ENCODE assay signal across 9 mouse cellular contexts in the genomic region with DNA sequence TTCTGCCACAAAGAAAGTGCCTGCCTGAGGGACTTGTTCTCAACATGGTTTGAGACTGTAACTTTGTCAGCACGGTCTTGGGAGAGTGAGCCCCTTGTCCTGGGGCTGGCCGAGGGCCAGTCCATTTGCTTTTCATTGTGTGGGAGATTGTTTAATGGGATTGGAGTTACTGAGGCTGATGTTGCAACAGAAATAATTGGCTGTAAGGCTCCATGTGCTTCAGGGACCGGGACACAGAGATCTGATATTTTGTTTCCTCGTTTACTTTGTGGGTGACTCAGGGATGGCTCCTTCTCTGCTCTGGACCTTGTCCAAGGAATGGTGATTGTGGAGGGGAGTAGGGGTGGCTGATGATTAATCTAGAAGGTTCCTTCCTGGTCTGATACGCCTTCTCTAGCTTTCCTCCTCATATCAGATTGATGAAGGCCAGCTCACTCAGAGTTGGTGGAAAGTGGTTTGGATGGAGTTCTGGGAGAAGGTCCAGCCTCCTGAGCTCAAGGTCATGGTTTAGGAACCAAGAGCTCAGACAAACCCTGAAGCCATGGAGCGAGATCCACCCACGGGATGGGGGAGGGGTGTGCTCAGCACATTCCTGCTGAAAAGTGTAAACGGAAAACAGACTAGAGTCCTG. TPM values are rescaled to one million over a fixed set of nuclear protein-coding genes. Genes with fewer than 3 reads are reported as not detected.
DNase-seq lines count a peak whose midpoint lies in the region; ATAC-seq lines count a peak whose summit lies in the region.
"Had no signal": no experiment of that assay in that cellular context is flagged by ENCODE, and none has a peak within 500 bp of the region (broad histone marks: within the 10 kb centered on the region; RNA-seq: fewer than 3 reads in every experiment).

No protein-coding gene starts in this region.

- H3K4me1 ChIP-seq in heart, embryonic 10.5 days: peaks cover 16% of the 10 kb centered on the region; the same call in 1 of the 2 replicates
- peaks cover 13% of the 10 kb centered on the region for H3K4me1 ChIP-seq in stomach, embryonic 16.5 days (ENCODE audit: control insufficient read depth, insufficient read depth, low read length)

- H3K4me2 ChIP-seq in stomach, embryonic 16.5 days (ENCODE audit: low read depth, low read length): no peak overlapping the region

- H3K36me3 ChIP-seq in heart, embryonic 10.5 days: no peaks in the 10 kb centered on the region
- H3K36me3 ChIP-seq in stomach, embryonic 16.5 days (ENCODE audit: control insufficient read depth, insufficient read depth, low read length): no peaks in the 10 kb centered on the region

- no peak overlapping the region for H3K9ac ChIP-seq in stomach, embryonic 16.5 days (ENCODE audit: low read length)

- WGBS in heart, embryonic 10.5 days: 60% methylated on average over 8 of the region's 8 CpGs
- WGBS in stomach, embryonic 16.5 days: 40% methylated on average over 8 of the region's 8 CpGs

- H3K9me3 ChIP-seq in heart, embryonic 10.5 days: no peaks in the 10 kb centered on the region; the same call in 1 of the 2 replicates
- H3K9me3 ChIP-seq in stomach, embryonic 16.5 days (replicated peaks; ENCODE audit: control insufficient read depth, low read length): no peaks in the 10 kb centered on the region

- no peak overlapping the region for H3K4me3 ChIP-seq in heart, embryonic 10.5 days
- no peak overlapping the region for H3K4me3 ChIP-seq in stomach, embryonic 16.5 days (replicated peaks; ENCODE audit: low read length)

- DNase-seq in heart, adult 11 months: peak; percentile 97
- no peak for DNase-seq in heart, embryonic 10.5 days (ENCODE audit: low spot score)
- peak; percentile 45 to 47 for DNase-seq in gastrocnemius, postnatal 36 days
- DNase-seq in kidney, postnatal 10 days: peak; percentile 56
- DNase-seq in cerebellum, adult 8-10 months: no peak
- no peak for DNase-seq in layer of hippocampus, adult 9-11 months
- DNase-seq in cerebellum, postnatal 36 days: no peak
- DNase-seq: embryo, embryonic 11 days had no signal

- intact Hi-C loops in gastrocnemius, postnatal 36 days (cut with DNase I): no loop called here

- peak; percentile 88 for ATAC-seq in stomach, embryonic 16.5 days (ENCODE audit: insufficient read depth, low FRiP score)

- no peak overlapping the region for H3K27ac ChIP-seq in heart, embryonic 10.5 days
- peak overlapping the region; percentile 75 for H3K27ac ChIP-seq in stomach, embryonic 16.5 days (ENCODE audit: low read length)

- no peaks in the 10 kb centered on the region; the same call in 1 of the 2 replicates for H3K27me3 ChIP-seq in heart, embryonic 10.5 days (ENCODE audit: insufficient read depth, poor library complexity, severe bottlenecking)
- no peaks in the 10 kb centered on the region for H3K27me3 ChIP-seq in stomach, embryonic 16.5 days (ENCODE audit: control insufficient read depth, insufficient read depth, low read length)

RNA-seq across cellular contexts. Expression of gene Col15a1, which starts 56.3 kb away (rescaled TPM):
- polyA plus RNA-seq in heart, embryonic 10.5 days (2016; fragmentation: Nextera tagmentation; extraction: Ambion mirVana): 1.1 and 1.5 TPM in 2 replicates
- 10 to 100 TPM; 44.6 to 76.0 TPM for total RNA-seq in gastrocnemius, postnatal 36 days (2021)
- polyA plus RNA-seq in stomach, embryonic 16.5 days (2015; fragmentation: Nextera tagmentation; extraction: Ambion mirVana): 34.0 and 38.3 TPM in 2 replicates

RNA-seq across cellular contexts. Expression of gene Galnt12, which starts 60.0 kb away (rescaled TPM):
- 1.3 and 2.2 TPM in 2 replicates for polyA plus RNA-seq in heart, embryonic 10.5 days (2016; fragmentation: Nextera tagmentation; extraction: Ambion mirVana)
- total RNA-seq in gastrocnemius, postnatal 36 days (2021): not detected
- polyA plus RNA-seq in stomach, embryonic 16.5 days (2015; fragmentation: Nextera tagmentation; extraction: Ambion mirVana): 30.7 and 38.4 TPM in 2 replicates

Comparison
In these comparisons a context has a peak if more than half of its experiments do, and no peak if none do; other contexts are left out.
1. DNase-seq: peak in heart, adult 11 months (single experiment), gastrocnemius, postnatal 36 days (2 of 2) and kidney, postnatal 10 days (single experiment); none in heart, embryonic 10.5 days (single experiment), cerebellum, adult 8-10 months (single experiment), layer of hippocampus, adult 9-11 months (single experiment) and cerebellum, postnatal 36 days (0 of 2).
2. RNA of gene Col15a1, which starts 56.3 kb away (polyA plus RNA-seq): 34.0 to 38.3 TPM in stomach, embryonic 16.5 days; 1.1 to 1.5 TPM in heart, embryonic 10.5 days; every median in the first group is over 10 times any median in the second.